Mouse (Mus musculus) MEL (cell line): ENCODE data around the gene Mpv17l2.

ENCODE experiments used
- CHD1 ChIP-seq: IDR thresholded peaks from 2 replicates; pipeline ENCODE4 v1.6.1; 2012; ENCODE audit warnings: low read depth, mild to moderate bottlenecking, inconsistent platforms, low read length, improper control_type of control experiment
- CHD2 ChIP-seq: IDR thresholded peaks from 2 replicates; pipeline ENCODE4 v1.6.1; 2011; ENCODE audit warnings: low read length, improper control_type of control experiment
- CTCF ChIP-seq, 3 experiments: IDR thresholded peaks in 2 of 3; conservative IDR thresholded peaks in 1 of 3; 2 replicates each; pipeline ENCODE4 v1.5.1; 2011 to 2012; ENCODE audit warnings: low read length in 3 of 3, low read depth in 2 of 3, mild to moderate bottlenecking in 2 of 3, improper control_type of control experiment in 1 of 3, inconsistent platforms in 1 of 3, mixed read lengths in 1 of 3, moderate library complexity in 1 of 3; ENCODE audit not compliant: control insufficient read depth in 1 of 3, insufficient read depth in 1 of 3, poor library complexity in 1 of 3, severe bottlenecking in 1 of 3
- E2F4 ChIP-seq: IDR thresholded peaks from 2 replicates; pipeline ENCODE4 v1.6.1; 2011; ENCODE audit warnings: low read depth, low read length, improper control_type of control experiment, borderline replicate concordance
- EP300 ChIP-seq, 2 experiments: IDR thresholded peaks; 2 replicates each; pipeline ENCODE4 v1.6.1; 2011; ENCODE audit warnings: improper control_type of control experiment in 2 of 2, low read length in 2 of 2, low read depth in 1 of 2, mild to moderate bottlenecking in 1 of 2
- GATA1 ChIP-seq: IDR thresholded peaks from 2 replicates; pipeline ENCODE4 v1.6.1; 2011; ENCODE audit warnings: low read depth, low read length, improper control_type of control experiment
- KAT2A ChIP-seq: conservative IDR thresholded peaks from 2 replicates; pipeline ENCODE4 v1.6.1; 2012; ENCODE audit warnings: low read depth, low read length, improper control_type of control experiment, inconsistent platforms
- MAX ChIP-seq: IDR thresholded peaks from 2 replicates; pipeline ENCODE4 v1.6.1; 2011; ENCODE audit warnings: low read length, improper control_type of control experiment
- POLR2A ChIP-seq, 2 experiments: IDR thresholded peaks; 2 replicates each; pipeline ENCODE4 v1.6.1; 2011 to 2012; ENCODE audit warnings: low read length in 2 of 2, mild to moderate bottlenecking in 2 of 2, control low read depth in 1 of 2, improper control_type of control experiment in 1 of 2, low read depth in 1 of 2, moderate library complexity in 1 of 2; ENCODE audit not compliant: control insufficient read depth in 1 of 2, insufficient read depth in 1 of 2, poor library complexity in 1 of 2
- USF1 ChIP-seq: IDR thresholded peaks from 2 replicates; pipeline ENCODE4 v1.6.1; 2014; ENCODE audit warnings: low read depth, mild to moderate bottlenecking, inconsistent platforms, low read length, improper control_type of control experiment, moderate library complexity
- ZC3H11A ChIP-seq: IDR thresholded peaks from 2 replicates; pipeline ENCODE4 v1.6.1; 2012; ENCODE audit warnings: low read depth, mild to moderate bottlenecking, inconsistent platforms, low read length, improper control_type of control experiment
- ZNF384 ChIP-seq: IDR thresholded peaks from 2 replicates; pipeline ENCODE4 v1.6.1; 2012; ENCODE audit warnings: low read depth, mild to moderate bottlenecking, inconsistent platforms, low read length, improper control_type of control experiment

DNA sequence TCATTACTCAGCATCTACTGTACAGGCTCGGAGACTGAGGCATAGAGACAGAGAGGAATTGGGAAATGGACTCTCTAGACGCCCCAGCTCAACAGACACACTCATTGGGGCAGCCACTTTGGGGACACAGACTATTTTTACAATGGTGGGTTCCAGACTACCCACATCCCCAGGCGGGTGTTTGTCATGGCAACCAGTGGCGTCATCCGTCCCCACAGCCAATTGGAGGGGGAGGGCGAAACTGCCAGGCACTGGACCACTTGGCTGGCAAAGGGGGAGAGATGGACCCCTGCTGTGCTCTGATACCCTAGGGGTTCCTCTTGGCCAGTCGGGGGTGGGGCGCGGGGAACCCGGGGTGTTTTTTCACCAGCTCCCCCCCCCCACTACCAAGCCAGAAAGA is 39.9 kb upstream of the Mpv17l2 start:
- TF ChIP-seq ZC3H11A (no peak), EP300 (IDR thresholded peaks at IDR 0.05; ENCODE audit: low read depth in 1 of 2, low read length in 2 of 2) (no peak), CTCF (IDR thresholded peaks at IDR 0.05 in 2 of 3, conservative IDR thresholded peaks at IDR 0.05 in 1 of 3; ENCODE audit: control insufficient read depth in 1 of 3, insufficient read depth in 1 of 3, low read depth in 2 of 3, low read length in 3 of 3, poor library complexity in 1 of 3, severe bottlenecking in 1 of 3) (no peak), POLR2A (IDR thresholded peaks at IDR 0.05; ENCODE audit: control insufficient read depth in 1 of 2, insufficient read depth in 1 of 2, low read depth in 1 of 2, low read length in 2 of 2, poor library complexity in 1 of 2) (no peak), MAX (no peak), ZNF384 (no peak), CHD1 (no peak), GATA1 (no peak), KAT2A (no peak), CHD2 (no peak), USF1 (no peak), E2F4 (no peak)
